Mouse (Mus musculus): ENCODE measurements around the gene Dkkl1. TPM values are rescaled to one million over a fixed set of nuclear protein-coding genes. Genes with fewer than 3 reads are reported as not detected.
A peak's percentile ranks its signal among the peaks of the same experiment; 100 is the strongest.
"Not testable (repeated sequence)": the region's sequence is repeated elsewhere in the genome, so short reads cannot be mapped to it uniquely, and the experiment has no call there.

The Dkkl1 gene
- polyA plus RNA-seq, 1 experiment from 2014 or later = 0.91 TPM

DNA sequence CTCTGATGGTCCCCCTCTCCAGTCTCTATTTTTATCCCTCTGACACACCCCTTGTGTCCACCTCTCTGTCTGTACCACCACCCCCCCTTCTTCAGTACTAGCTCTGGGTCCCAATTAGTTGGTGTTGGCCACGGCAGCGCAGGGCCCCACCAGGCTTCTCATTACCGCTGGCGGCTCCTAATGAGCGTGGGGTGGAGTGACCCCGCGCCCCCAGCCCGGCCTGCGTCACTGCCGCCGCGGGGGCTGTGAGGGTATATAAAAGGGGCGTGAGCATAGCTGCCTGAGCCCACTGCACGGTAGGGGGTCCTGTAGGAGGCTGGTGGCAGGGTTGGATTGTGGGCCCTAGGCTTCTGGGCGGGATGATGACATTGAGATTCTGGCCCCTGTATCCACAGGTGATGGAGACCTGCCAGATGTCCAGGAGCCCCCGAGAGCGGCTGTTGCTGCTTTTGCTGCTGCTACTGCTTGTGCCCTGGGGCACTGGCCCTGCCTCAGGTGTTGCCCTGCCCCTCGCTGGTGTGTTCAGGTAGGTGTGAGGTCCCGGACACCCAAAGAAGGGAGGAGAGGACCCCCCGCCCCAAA lies 31.0 kb downstream of the Dkkl1 start, which contains the start of gene Pth2:
Gene Pth2 (plus strand): TSS at position 100 of the 582 bp plus-strand sequence.
- ATAC-seq (no peak), DNase-seq (ENCODE audit: low spot score) (no peak)
- WGBS = 9% methylated on average over 20 of the region's 20 CpGs
- peak within 1 kb of the TSS; percentile 19; the same call in 1 of the 2 replicates for H3K4me3 ChIP-seq (ENCODE audit: low read depth, low read length)
- peak within 1 kb of the TSS; percentile 50 for H3K4me2 ChIP-seq (ENCODE audit: low read length)
- H3K36me3 ChIP-seq (ENCODE audit: control insufficient read depth, insufficient read depth, low read length) = no peaks in the 10 kb centered on the region
- H3K27ac ChIP-seq (ENCODE audit: low read depth, low read length) = no peak within 1 kb of the TSS
- H3K9ac ChIP-seq (ENCODE audit: low read length) = no peak within 1 kb of the TSS
- peaks cover 7% of the 10 kb centered on the region; the same call in 1 of the 2 replicates for H3K4me1 ChIP-seq (ENCODE audit: control insufficient read depth, insufficient read depth, low read length)
- no peaks in the 10 kb centered on the region for H3K9me3 ChIP-seq (replicated peaks; ENCODE audit: control insufficient read depth, low read length)
- peaks cover 87% of the 10 kb centered on the region for H3K27me3 ChIP-seq (replicated peaks; ENCODE audit: control insufficient read depth, insufficient read depth, low read length)

DNA sequence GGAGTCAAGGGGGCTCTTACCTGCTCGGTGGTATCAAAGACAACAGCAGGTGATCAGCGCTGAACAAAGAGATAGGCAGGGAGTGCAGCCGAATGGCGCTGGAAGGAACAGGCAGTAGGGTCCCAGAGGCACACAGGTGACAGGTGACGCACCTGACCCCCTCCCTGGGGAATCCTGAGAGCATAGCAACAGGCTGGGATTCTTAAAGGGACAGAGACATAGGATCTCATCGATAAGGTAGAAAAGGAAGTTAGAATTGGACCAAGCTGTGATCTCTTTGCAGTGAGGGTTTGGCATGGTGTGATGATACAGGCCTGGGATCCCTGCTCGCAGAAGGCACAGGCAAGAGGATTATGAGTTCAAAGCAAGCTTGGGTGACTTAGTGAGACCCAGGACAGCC lies 32.5 kb downstream of the Dkkl1 start, which contains the start of gene Gfy:
Gene Gfy (minus strand): TSS at position 101 of the 400 bp plus-strand sequence.
- DNase-seq (ENCODE audit: low spot score) = no peak
- 23% methylated on average over 7 of the region's 7 CpGs for WGBS
- Histone ChIP-seq H3K27ac (ENCODE audit: low read depth, low read length) (no peak within 1 kb of the TSS), H3K4me2 (ENCODE audit: low read length) (no peak within 1 kb of the TSS), H3K36me3 (ENCODE audit: control insufficient read depth, insufficient read depth, low read length) (no peaks in the 10 kb centered on the region), H3K9me3 (replicated peaks; ENCODE audit: control insufficient read depth, low read length) (no peaks in the 10 kb centered on the region), H3K27me3 (replicated peaks; ENCODE audit: control insufficient read depth, insufficient read depth, low read length) (peaks cover 98% of the 10 kb centered on the region), H3K4me1 (ENCODE audit: control insufficient read depth, insufficient read depth, low read length) (peaks cover 7% of the 10 kb centered on the region; the same call in 1 of the 2 replicates), H3K9ac (ENCODE audit: low read length) (no peak within 1 kb of the TSS), H3K4me3 (ENCODE audit: low read depth, low read length) (no peak within 1 kb of the TSS)
- ATAC-seq = no peak

- no peak overlapping the region for H3K4me3 ChIP-seq (ENCODE audit: low read depth, low read length)
Observed at GRCm38 (mm10) chr7:45178550-45178949, 33.4 kb downstream of the Dkkl1 start.

DNA sequence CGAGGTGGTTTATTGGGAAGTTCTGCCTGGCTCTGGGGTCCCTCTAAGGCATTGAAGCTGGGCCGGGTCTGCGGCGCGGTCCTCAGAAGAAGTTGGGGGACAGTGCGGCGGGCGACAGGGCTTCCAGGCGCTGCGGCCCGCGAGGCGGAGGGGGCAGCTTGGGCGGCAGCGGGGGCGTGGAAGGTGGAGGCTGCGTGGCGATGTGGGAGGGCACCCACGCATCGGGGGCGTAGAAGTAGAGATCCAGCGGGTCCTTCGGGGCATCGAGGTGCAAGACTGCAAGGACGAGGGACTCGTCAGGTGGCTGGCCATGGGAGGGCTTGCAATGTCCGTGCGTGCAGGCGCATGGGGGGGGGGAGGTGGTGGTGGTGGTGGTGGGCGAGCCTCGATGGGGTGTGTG lies 35.6 kb downstream of the Dkkl1 start:
- Histone ChIP-seq H3K4me1 (ENCODE audit: control insufficient read depth, insufficient read depth, low read length) (0 out of 2 replicates have a peak, but pooled peaks cover 2% of the 10 kb centered on the region), H3K9ac (ENCODE audit: low read length) (no peak overlapping the region), H3K4me3 (ENCODE audit: low read depth, low read length) (no peak overlapping the region), H3K27me3 (replicated peaks; ENCODE audit: control insufficient read depth, insufficient read depth, low read length) (peaks cover 74% of the 10 kb centered on the region), H3K27ac (ENCODE audit: low read depth, low read length) (no peak overlapping the region), H3K36me3 (ENCODE audit: control insufficient read depth, insufficient read depth, low read length) (no peaks in the 10 kb centered on the region), H3K4me2 (ENCODE audit: low read length) (peak overlapping the region; percentile 28), H3K9me3 (replicated peaks; ENCODE audit: control insufficient read depth, low read length) (no peaks in the 10 kb centered on the region)
- 2% methylated on average over 31 of the region's 31 CpGs for WGBS
- DNase-seq (ENCODE audit: low spot score) = no peak
- no peak for ATAC-seq

More at GRCm38 (mm10) chr7:45178550-45178949, 33.4 kb downstream of the Dkkl1 start:
- Histone ChIP-seq H3K9me3 (replicated peaks; ENCODE audit: control insufficient read depth, low read length) (no peaks in the 10 kb centered on the region), H3K9ac (ENCODE audit: low read length) (no peak overlapping the region), H3K4me2 (ENCODE audit: low read length) (no peak overlapping the region), H3K36me3 (ENCODE audit: control insufficient read depth, insufficient read depth, low read length) (no peaks in the 10 kb centered on the region), H3K27me3 (replicated peaks; ENCODE audit: control insufficient read depth, insufficient read depth, low read length) (peaks cover 96% of the 10 kb centered on the region), H3K4me1 (ENCODE audit: control insufficient read depth, insufficient read depth, low read length) (peaks cover 7% of the 10 kb centered on the region; the same call in 1 of the 2 replicates), H3K27ac (ENCODE audit: low read depth, low read length) (no peak overlapping the region)
- 22% methylated on average over 7 of the region's 7 CpGs for WGBS
- ATAC-seq = no peak
- no peak for DNase-seq (ENCODE audit: low spot score)

DNA sequence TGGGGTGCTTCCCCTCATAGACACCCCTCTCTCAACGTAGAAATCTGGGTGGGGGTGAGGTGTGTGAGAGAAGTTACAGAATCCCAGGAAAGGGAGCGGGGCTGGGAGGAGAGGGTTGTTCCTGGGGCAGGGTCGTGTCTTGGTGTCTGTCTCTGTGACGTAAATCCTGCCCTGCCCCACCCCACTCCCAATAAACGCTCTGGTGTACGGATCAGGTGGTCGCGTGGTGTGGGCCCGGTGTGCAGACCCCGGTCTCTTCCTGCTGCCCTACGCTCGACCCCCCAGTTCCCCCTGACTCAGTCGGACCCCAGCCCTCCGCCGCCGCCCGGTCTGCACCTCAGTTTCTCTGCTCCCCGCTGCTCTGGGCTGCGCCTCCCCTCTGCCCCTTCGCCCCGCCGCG lies 36.0 kb downstream of the Dkkl1 start:
- Histone ChIP-seq H3K4me3 (ENCODE audit: low read depth, low read length) (no peak overlapping the region), H3K9ac (ENCODE audit: low read length) (no peak overlapping the region), H3K4me2 (ENCODE audit: low read length) (peak overlapping the region; percentile 28), H3K4me1 (ENCODE audit: control insufficient read depth, insufficient read depth, low read length) (no peaks in the 10 kb centered on the region), H3K9me3 (replicated peaks; ENCODE audit: control insufficient read depth, low read length) (no peaks in the 10 kb centered on the region), H3K36me3 (ENCODE audit: control insufficient read depth, insufficient read depth, low read length) (no peaks in the 10 kb centered on the region), H3K27me3 (replicated peaks; ENCODE audit: control insufficient read depth, insufficient read depth, low read length) (peaks cover 70% of the 10 kb centered on the region), H3K27ac (ENCODE audit: low read depth, low read length) (no peak overlapping the region)
- ATAC-seq = no peak
- under 1% methylated on average over 23 of the region's 23 CpGs for WGBS
- no peak for DNase-seq (ENCODE audit: low spot score)

DNA sequence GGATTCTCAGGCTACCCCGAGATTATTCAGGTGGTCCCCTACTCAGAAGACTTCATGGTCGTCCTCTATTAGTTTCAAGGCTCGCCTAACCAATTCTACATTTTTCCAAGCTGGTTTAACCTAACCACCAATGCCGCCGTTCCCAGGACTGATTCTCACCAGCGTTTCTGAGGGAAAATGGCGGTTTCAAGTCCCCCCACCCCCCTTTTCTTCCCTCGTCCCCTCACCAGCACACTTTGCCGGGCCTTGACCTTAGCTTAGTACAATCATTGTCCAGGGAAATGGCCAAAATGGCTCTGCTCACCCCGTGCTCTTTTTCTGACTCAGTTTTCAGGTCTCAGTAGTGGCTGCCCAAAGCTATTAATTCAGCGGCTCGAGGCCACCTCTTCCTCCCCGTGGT lies 36.5 kb downstream of the Dkkl1 start:
- Histone ChIP-seq H3K36me3 (ENCODE audit: control insufficient read depth, insufficient read depth, low read length) (no peaks in the 10 kb centered on the region), H3K4me2 (ENCODE audit: low read length) (no peak overlapping the region), H3K9me3 (replicated peaks; ENCODE audit: control insufficient read depth, low read length) (no peaks in the 10 kb centered on the region), H3K9ac (ENCODE audit: low read length) (no peak overlapping the region), H3K4me1 (ENCODE audit: control insufficient read depth, insufficient read depth, low read length) (no peaks in the 10 kb centered on the region), H3K27me3 (replicated peaks; ENCODE audit: control insufficient read depth, insufficient read depth, low read length) (peaks cover 65% of the 10 kb centered on the region), H3K27ac (ENCODE audit: low read depth, low read length) (no peak overlapping the region), H3K4me3 (ENCODE audit: low read depth, low read length) (no peak overlapping the region)
- ATAC-seq (no peak), DNase-seq (ENCODE audit: low spot score) (no peak)
- WGBS = 2% methylated on average over 13 of the region's 13 CpGs

GRCm38 (mm10) chr7:45174567-45175280 lies 37.2 kb downstream of the Dkkl1 start:
- Histone ChIP-seq H3K9ac (ENCODE audit: low read length) (no peak overlapping the region), H3K27me3 (replicated peaks; ENCODE audit: control insufficient read depth, insufficient read depth, low read length) (peaks cover 63% of the 10 kb centered on the region), H3K4me2 (ENCODE audit: low read length) (0 out of 2 replicates have a peak overlapping the region, but pooled peaks have one; percentile 2), H3K36me3 (ENCODE audit: control insufficient read depth, insufficient read depth, low read length) (no peaks in the 10 kb centered on the region), H3K4me1 (ENCODE audit: control insufficient read depth, insufficient read depth, low read length) (no peaks in the 10 kb centered on the region), H3K27ac (ENCODE audit: low read depth, low read length) (no peak overlapping the region), H3K4me3 (ENCODE audit: low read depth, low read length) (no peak overlapping the region), H3K9me3 (replicated peaks; ENCODE audit: control insufficient read depth, low read length) (no peaks in the 10 kb centered on the region)
- WGBS = 3% methylated on average over 28 of the region's 29 CpGs
- DNase-seq (ENCODE audit: low spot score) (no peak), ATAC-seq (peak; percentile 18; the same call in 1 of the 2 replicates)

GRCm38 (mm10) chr7:45173772-45174171 lies 38.2 kb downstream of the Dkkl1 start:
- not testable (repeated sequence) for H3K27ac ChIP-seq (ENCODE audit: low read depth, low read length); H3K4me2 ChIP-seq (ENCODE audit: low read length); H3K36me3 ChIP-seq (ENCODE audit: control insufficient read depth, insufficient read depth, low read length); H3K9ac ChIP-seq (ENCODE audit: low read length); ATAC-seq; H3K4me3 ChIP-seq (ENCODE audit: low read depth, low read length); H3K4me1 ChIP-seq (ENCODE audit: control insufficient read depth, insufficient read depth, low read length); DNase-seq (ENCODE audit: low spot score); H3K9me3 ChIP-seq (replicated peaks; ENCODE audit: control insufficient read depth, low read length)
- H3K27me3 ChIP-seq (replicated peaks; ENCODE audit: control insufficient read depth, insufficient read depth, low read length) = peaks cover 63% of the 10 kb centered on the region
- 67% methylated on average over 1 of the region's 1 CpGs for WGBS

GRCm38 (mm10) chr7:45172974-45173373 lies 39.0 kb downstream of the Dkkl1 start:
- Histone ChIP-seq H3K4me3 (ENCODE audit: low read depth, low read length) (no peak overlapping the region), H3K4me2 (ENCODE audit: low read length) (no peak overlapping the region), H3K27me3 (replicated peaks; ENCODE audit: control insufficient read depth, insufficient read depth, low read length) (peaks cover 62% of the 10 kb centered on the region), H3K9ac (ENCODE audit: low read length) (no peak overlapping the region), H3K9me3 (replicated peaks; ENCODE audit: control insufficient read depth, low read length) (no peaks in the 10 kb centered on the region), H3K4me1 (ENCODE audit: control insufficient read depth, insufficient read depth, low read length) (peaks cover 4% of the 10 kb centered on the region; the same call in 1 of the 2 replicates), H3K36me3 (ENCODE audit: control insufficient read depth, insufficient read depth, low read length) (no peaks in the 10 kb centered on the region), H3K27ac (ENCODE audit: low read depth, low read length) (no peak overlapping the region)
- WGBS = 64% methylated on average over 7 of the region's 7 CpGs
- ATAC-seq = no peak
- no peak for DNase-seq (ENCODE audit: low spot score)

Data from forebrain, embryonic 14.5 days (tissue).